Mouse (Mus musculus): ENCODE data around the gene Wasl.

DNA sequence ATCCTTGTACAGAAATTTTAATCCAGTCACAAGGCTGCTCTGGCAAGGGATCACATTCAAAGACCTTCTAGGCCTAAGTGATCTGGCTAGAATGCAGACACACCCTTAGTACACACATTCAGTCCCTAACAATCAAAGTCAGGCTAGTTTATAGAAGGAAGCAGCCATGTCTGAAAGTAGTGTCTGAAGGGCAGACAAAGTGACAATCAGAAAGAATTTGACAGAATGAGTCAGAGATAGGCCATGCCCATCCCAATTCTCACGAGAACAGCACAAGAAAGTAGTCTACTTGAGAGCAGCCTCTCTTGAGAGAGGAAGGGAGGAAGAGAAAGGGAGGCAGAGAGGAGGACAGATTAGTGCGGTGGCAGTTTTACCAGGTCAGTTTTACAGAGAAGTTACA is 42.7 kb downstream of the Wasl start:
- TF ChIP-seq CTCF (IDR thresholded peaks at IDR 0.05; ENCODE audit: insufficient read depth, low read depth, low read length) (no peak), POLR2A (IDR thresholded peaks at IDR 0.05; ENCODE audit: insufficient read depth, low read depth, low read length) (no peak)
